Mouse (Mus musculus) layer of hippocampus, postnatal 25 days (tissue): ENCODE measurements around the gene Lefty1. TPM values are rescaled to one million over a fixed set of nuclear protein-coding genes. Genes with fewer than 3 reads are reported as not detected.
A peak's percentile ranks its signal among the peaks of the same experiment; 100 is the strongest.
"Not testable (repeated sequence)": the region's sequence is repeated elsewhere in the genome, so short reads cannot be mapped to it uniquely, and the experiment has no call there.

ENCODE experiments used
- DNase-seq, 2 experiments: peaks; one replicate each; pipeline ENCODE4 v3.0.0; 2022; ENCODE audit warnings: mixed read lengths in 2 of 2, low spot score in 1 of 2; ENCODE audit errors: extremely low spot score in 1 of 2
- total RNA-seq, 2 experiments: library from RNA; stranded (reverse); gene quantifications; 2 replicates each; pipeline ENCODE4 v1.2.3; 2021

Lefty1 gene
- total RNA-seq, 2 experiments from 2014 or later: 11.2 to 12.4 TPM

- no peak for DNase-seq
Observed at GRCm38 (mm10) chr1:180917053-180917452, 17.8 kb upstream of the Lefty1 start.

DNA sequence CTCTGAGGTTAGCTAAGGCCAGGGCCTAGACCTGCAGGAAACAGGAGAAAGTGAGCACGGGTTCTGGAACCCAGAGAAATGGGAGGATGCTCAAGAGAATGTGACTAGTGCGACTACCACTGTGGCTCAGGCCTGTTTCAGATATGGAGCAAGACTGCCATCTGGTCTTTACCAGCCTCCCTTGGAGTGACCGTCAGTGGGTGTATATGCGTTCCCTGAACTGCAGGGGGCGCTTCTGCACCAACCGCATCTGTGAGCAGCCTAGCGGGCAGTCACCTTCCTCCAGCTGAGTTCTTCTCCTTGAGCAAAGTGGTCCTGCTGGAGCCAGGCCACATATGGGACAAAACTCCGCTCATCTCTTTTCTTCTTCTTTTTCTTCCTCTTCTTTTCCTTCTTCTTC is 15.1 kb upstream of the Lefty1 start:
- DNase-seq: no peak

GRCm38 (mm10) chr1:180922273-180923048 is 12.4 kb upstream of the Lefty1 start:
- no peak for DNase-seq

DNA sequence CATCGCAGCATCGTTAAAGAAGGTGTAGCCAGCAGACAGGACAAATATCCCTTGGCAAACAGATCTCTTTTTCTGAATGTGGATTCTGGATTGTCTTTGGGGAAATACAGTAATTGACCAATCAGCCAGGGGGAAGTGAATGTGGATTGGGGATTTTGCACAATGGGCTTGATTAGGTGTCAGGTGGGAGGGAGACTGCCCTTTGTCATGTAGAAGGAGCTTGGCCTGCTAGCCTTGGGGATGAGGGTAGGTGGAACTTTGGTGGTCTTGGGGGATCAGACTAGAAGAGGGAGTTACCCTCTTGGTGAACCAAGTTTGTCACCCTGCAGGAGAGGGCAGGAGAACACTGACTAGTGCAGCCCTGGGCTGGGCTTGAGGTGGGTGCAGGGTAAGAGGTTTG is 10.1 kb upstream of the Lefty1 start:
- no peak for DNase-seq

- DNase-seq: no peak
Observed at GRCm38 (mm10) chr1:180926286-180926685, 8.5 kb upstream of the Lefty1 start.

DNA sequence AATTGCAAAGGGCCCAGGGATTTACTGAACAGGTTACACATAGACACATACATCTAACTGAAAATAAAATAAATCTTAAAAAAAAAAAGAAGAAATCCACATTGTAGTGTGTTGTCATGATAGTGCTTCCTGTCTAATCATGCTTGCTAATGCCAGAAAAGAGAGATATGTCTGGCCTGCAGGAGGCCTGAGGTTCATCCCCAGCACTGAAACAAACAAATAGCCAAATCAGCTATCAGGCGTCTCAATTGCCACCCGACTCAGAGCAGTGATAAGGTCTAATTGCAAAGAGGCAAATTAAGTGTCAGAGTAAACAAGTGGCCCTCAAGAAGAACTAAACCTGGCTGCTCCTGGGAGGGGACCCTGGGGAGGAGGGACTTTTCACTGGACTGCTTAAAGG is 5.2 kb upstream of the Lefty1 start:
- DNase-seq: no peak

DNA sequence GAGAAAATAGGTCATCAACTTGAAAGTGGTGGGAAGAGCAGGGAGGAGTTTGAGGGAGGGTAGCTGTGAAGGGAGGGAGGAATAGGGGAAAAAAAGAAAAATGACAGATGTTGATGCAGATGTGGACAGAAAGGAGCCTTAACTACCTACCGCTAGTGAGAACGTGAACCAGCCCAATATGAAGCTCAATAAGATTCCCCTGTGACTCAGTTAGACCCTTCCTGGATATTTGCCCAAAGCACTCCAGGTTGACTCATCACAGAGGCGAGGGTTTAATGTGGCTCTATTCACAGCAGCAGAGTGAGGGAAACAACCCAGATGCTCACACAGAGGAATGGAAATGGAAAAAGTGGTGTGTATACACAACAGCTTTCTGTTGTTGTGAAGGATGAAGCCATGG is 3.7 kb upstream of the Lefty1 start:
- no peak for DNase-seq

DNA sequence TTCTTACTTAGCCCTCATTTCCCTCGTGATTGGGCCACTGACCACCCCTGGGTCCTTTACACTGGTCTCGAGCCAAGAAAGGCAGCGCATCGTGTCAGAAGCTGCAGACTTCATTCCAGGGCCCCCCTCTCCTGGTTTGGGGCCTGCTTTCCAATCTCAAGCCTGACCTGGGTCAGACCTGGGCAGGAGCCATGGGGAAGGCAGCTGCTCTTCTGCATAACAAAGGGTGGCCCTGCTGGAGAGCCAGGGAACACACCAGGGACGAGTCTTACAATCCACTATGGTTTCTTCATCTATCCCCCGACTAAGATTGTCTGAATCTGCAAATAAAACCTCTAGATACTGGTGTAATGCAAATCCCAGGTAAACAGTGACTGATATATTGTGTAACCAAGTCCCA is 1.2 kb upstream of the Lefty1 start:
- DNase-seq: no peak

DNA sequence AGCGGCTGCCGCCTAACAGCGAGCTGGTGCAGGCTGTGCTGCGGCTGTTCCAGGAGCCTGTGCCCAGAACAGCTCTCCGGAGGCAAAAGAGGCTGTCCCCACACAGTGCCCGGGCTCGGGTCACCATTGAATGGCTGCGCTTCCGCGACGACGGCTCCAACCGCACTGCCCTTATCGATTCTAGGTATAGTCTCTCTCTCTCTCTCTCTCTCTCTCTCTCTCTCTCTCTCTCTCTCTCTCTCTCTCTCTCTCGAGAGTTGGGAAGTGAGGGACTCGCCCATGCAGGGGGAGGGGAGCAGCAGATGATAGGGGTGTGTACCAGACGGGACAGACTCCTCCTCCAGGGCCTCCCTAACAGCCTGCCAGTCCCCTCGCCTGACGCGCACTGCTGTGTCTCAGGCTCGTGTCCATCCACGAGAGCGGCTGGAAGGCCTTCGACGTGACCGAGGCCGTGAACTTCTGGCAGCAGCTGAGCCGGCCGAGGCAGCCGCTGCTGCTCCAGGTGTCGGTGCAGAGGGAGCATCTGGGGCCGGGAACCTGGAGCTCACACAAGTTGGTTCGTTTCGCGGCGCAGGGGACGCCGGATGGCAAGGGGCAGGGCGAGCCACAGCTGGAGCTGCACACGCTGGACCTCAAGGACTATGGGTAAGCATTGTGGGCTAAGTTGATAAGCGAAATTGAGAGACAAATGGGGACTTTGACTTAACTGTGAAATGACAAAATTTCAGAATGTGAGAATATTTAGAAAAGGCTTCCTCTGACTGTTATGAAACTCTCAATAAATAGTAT is 2.0 kb downstream of the Lefty1 start:
- DNase-seq: not testable (repeated sequence)

GRCm38 (mm10) chr1:180937631-180938030 is 2.8 kb downstream of the Lefty1 start:
- not testable (repeated sequence) for DNase-seq

- DNase-seq: not testable (repeated sequence)
Observed at GRCm38 (mm10) chr1:180938781-180939180, 4.0 kb downstream of the Lefty1 start.

GRCm38 (mm10) chr1:180940776-180941460 is 6.1 kb downstream of the Lefty1 start:
- DNase-seq: no peak

GRCm38 (mm10) chr1:180941726-180942125 is 6.9 kb downstream of the Lefty1 start:
- DNase-seq: no peak

- DNase-seq: peak; percentile 22 to 26
Observed at GRCm38 (mm10) chr1:180942166-180943031, 7.6 kb downstream of the Lefty1 start, which contains the start of gene Tmem63a. Gene Tmem63a, plus strand, starts transcription at chr1:180942344.

- DNase-seq: no peak
Observed at GRCm38 (mm10) chr1:180943032-180943644, 8.3 kb downstream of the Lefty1 start.

GRCm38 (mm10) chr1:180943896-180944295 is 9.1 kb downstream of the Lefty1 start:
- no peak for DNase-seq

- DNase-seq: no peak
Observed at GRCm38 (mm10) chr1:180944553-180944952, 9.7 kb downstream of the Lefty1 start.

GRCm38 (mm10) chr1:180945001-180945980 is 10.5 kb downstream of the Lefty1 start:
- no peak for DNase-seq
